Mouse (Mus musculus) erythroblast, adult 5-6 weeks (primary cell): ENCODE measurements around the gene Adam19. TPM values are rescaled to one million over a fixed set of nuclear protein-coding genes. Genes with fewer than 3 reads are reported as not detected.
A peak's percentile ranks its signal among the peaks of the same experiment; 100 is the strongest.

Experiments
- ATAC-seq: replicated peaks from 2 replicates; pipeline ENCODE4 v1.8.0; 2016; ENCODE audit warnings: moderate number of reproducible peaks, mild to moderate bottlenecking, moderate TSS enrichment, inconsistent platforms; ENCODE audit not compliant: poor library complexity, low FRiP score, severe bottlenecking
- total RNA-seq, 2 experiments: library from RNA; stranded (forward) in 1 of 2; stranded (reverse) in 1 of 2; fragments of 150-400 nt in 1 of 2; fragments of 200-764, 138-1000 nt in 1 of 2; gene quantifications; 2 replicates each; pipeline versions ENCODE4 v1.2.3 to v1.2.4; 2015 to 2017; ENCODE audit warnings: low replicate concordance in 2 of 2

The Adam19 gene
- total RNA-seq, 2 experiments from 2014 or later = 4.6 to 6.2 TPM

DNA sequence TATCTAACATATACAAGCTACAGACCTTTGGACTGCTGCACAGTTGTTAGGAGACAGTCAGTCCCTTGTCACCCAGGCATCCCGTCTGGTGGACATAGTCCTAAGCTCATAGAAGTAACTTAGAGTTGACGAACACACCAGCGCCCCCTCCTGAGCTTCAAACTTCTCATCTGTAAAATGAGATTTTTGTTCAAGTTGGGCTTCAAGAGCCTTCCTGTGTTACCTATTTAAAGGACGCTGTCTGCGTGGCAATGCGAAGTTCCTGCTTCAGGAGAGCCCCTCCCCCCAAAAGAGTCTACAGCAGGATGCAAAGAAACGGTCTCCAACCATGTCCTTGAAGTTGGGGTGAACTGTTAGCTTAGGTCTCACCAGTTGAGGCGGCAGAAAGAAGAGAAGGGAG, 15.0 kb downstream of the Adam19 start:
- ATAC-seq = no peak

DNA sequence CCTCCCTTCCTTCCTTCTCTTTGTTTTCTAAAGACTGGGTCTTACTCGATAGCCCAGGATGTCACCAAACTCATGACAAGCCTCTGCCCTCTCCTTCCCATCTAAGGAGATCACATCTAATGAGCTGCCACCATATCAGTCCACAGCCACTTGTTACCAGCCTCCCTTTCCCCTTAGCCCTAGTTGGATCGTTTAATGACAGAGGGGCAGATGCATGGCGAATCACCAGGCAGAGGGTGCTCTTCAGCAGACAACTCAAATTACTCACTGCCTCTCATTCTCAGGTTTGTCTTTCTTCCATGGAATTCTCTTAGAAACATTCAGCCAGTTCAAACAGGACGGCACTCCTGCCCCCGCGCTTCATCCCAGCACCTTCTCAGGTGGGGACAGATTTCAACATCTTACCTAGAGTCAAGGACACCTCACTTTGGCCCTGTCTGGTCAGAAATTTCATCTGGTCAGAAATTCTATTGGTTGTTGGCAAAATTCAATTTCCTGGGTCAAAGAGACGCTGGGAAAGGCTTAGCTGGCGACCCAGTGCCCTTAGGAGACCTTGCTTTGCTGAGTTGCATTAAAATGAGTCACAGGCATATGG, 16.8 kb downstream of the Adam19 start:
- ATAC-seq = no peak

DNA sequence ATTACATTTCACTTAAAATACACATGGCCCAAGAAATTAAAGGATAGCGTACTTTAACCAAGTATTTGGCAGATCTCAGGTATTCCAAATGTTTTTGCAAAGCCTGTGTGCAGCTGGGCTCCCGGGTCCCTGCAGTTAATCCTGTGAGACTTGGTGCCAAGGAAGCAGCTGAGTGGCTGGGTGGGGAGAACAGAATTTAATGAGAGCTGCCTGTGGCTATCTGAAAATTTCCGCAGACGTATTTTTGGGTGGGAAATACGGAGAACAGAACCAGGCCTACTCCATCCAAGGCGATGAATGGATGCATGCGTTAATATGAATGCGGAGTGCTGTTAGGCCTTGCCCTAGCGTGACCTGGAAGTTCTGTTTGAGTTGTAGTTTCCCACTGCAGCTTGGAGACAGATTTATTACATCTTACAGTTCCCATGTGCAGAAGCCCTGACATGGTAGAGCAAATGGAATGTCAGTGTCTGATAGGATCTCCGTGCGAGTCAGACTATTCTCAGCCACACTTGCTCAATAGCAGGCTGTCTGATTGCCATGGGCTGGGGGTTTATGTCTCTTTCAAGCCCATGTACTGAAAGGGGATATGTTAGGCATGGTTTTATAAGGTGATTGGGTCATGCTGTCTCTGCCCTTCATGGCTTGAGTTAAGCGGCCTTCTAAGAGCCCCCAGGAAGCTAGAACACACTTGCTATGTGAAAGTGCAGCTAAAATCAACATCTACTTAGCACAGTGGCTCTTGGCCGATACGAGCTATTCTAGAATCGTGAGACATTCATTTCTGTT, 17.5 kb downstream of the Adam19 start:
- no peak for ATAC-seq

DNA sequence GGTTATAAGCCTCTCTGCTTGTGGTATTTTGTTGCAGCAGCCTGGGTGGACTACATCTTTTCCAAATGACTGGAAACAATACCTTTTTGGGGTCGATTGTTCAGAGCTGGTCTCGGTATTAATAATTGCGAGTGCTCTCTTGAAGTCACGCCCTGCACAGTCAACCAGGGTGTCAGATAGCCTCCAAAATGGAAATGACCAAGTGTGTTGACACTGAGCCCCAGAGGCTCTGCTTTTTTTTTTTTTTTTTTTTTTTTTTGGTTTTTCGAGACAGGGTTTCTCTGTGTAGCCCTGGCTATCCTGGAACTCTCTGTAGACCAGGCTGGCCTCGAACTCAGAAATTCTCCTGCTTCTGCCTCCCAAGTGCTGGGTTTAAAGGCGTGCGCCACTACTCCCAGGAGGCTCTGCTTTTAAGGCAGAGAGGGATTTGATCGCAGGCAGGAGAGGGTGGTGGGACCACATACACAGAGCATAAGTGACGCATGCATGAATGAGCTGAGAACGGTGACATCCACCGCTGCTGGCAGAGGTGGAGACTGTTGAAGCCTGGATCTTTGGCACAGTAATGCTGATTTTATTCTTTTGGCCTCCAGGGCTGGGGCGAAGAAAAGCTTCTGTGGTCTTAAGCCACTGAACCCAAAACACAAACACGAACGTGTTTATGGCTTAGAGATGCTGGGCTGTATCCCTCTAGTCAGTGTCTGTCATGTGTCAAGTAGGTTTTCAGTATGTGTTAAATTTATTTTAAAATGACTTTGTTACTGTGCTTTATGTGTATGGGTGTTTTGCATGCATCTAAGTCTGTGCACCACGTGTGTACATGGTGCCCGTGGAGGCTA, 18.3 kb downstream of the Adam19 start:
- ATAC-seq = no peak

DNA sequence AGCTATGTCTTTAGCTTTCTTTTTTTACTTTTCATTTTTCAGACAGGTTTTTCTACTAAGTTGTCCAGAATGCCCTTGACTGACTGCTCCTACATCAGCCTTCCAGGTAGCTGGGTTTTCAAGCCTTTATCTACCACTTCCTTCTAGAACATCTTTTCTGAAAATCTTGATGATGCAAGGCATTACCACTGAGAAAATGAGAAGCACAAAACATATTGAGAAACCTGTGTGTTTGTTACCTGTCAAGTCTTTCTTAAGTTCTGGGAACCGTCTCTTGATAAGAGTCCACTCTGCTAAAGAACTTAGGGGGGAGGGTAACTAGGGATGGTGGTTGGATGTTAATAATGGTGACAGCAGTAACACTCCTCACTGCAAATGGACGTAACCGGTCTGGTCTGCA, 19.7 kb downstream of the Adam19 start:
- no peak for ATAC-seq

DNA sequence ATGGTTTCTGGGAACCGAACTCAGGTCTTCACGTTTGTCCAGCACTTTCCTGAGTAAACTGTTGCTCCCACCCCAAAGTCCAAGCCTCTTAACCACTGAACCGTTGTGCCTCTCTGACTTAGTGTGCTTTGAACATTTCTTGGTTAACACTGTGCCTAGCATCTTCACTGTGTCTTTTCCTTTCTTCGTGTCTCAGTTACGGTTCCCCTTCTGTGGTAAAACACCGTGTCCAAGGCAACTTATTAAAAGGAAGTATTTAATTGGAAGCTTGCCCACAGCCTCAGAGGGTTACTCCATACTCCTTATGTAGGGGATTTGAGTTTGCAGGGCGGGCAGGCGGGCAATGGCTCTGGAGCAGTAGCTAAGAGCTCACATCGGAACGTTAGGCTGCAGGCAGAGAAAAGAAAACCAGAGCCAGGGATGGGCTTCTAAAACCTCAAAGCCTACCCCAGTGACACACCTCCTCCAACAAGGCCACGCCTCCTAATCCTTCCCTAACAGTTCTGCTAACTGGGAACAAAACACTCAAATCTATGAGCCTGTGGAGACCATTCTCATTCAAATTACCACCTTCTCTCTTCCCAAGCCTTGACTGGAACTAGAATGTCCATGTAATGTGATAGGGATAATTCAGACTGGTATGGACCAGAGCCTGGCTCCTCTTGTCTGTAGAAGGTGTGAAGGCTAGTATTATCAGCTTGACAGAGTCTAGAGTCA, 20.8 kb downstream of the Adam19 start:
- no peak for ATAC-seq

DNA sequence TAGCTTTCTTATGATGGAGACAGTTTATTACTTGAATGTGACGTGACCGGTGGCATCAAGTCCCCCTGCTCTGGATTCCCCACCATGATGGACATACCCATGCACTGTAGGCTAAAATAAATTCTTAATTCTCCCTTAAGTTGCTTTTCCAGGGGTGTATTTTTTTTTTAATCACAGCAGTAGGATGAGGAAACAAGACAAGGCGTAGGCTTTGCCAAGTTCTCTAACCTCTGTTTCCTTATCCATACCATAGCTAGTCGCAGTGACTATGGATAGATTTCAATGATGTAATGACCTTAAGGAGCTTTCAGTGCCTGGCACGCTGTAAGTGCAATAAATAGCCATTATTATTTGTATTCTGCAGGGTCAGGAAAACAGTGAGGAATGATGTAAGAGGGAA, 21.5 kb downstream of the Adam19 start:
- no peak; the same call in 1 of the 2 replicates for ATAC-seq

DNA sequence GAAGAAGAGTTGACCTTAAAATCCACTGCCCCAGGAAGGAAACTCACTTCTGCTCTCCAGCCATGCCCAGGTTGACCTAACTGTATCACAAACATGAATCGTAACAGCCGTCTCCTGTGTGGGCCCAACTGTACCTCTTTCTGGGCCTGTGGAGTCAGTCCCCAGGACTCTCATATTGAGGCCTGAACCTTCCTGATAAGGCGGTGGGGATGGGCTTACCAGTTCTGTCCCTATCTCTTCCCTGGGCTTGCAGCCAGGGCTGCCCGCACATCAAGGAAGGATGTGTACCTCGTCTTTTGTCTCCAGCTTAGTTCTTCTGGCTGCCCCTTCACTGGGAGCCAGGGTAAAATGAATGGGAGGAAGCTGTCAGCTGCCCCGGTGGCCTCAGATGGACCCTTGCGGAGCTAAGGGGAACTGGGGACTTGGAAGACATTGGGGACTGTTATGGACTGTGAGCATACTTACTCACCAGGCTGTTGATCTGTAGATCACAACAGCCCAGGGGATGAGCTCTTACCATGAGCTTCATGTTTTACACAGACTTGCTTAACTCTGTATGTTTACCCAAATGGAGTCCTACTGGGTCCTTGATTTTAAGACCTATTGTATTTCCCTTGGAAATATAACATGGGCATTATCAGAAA, 22.1 kb downstream of the Adam19 start:
- peak; percentile 98 for ATAC-seq

DNA sequence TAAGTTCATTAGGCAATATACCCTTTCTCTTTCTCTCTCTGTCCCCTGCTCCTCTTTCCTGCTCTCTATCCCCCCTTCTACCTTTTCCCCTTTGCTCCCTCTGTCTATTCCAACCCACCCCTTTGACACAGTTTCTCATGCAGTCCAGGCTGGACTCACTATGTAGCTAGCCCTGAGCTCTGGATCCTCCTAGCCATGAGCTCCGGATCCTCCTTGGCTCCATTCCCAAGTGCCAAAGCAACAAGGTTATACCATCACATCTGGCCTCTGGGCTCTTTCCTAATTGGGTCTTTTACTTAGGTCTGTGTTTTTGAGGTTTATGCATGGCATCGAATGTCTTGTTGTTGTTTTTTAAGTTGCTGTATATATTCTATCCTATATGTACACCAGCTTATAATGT, 25.3 kb downstream of the Adam19 start:
- no peak for ATAC-seq

DNA sequence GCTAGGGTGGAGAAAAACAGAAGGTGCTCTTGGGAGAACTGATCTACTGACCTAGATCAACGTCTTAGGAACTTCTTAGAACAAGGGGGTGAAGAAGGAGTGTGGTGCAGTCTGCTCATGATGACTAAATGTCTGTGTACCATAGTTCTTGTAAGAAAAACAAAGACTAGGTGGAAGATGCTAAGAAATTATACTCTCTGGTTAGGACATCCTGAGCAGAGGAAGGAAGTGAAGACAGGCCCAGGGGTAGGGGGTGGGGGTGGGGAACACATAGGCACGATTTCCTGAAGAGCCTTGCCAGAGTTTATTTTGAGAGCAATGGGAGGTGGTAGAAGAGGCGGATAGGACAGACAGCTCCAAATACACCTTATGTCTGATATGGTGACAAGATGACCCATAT, 27.6 kb downstream of the Adam19 start:
- no peak for ATAC-seq

DNA sequence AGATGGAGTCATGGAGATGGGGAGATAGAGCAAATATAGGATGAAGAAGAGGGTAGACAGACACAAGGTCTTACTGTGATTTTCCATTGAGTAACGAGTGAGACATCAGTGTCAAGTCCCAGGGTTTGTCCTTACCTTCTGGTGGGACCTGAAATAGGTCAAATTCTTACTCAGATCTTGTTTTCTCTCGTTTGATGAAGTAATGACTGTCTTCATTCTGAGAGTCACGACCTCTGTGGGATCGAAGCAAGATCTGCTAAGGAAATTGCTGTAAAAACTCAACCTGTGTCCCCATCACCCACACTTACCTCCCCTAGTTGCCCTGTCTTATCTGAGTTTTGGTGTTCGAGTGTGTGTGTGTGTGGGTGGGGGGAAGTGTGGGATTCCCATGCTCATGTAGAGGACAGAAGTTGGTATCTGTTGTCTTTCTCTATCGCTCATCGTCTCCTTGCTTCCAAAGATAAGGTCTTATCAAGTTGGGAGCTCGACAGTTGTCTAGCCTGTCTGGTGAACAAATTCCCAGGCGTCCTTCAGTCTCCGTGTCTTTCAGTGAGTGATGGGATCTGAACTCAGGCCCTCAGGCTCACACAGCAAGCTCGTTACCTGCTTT, 28.1 kb downstream of the Adam19 start:
- no peak for ATAC-seq

DNA sequence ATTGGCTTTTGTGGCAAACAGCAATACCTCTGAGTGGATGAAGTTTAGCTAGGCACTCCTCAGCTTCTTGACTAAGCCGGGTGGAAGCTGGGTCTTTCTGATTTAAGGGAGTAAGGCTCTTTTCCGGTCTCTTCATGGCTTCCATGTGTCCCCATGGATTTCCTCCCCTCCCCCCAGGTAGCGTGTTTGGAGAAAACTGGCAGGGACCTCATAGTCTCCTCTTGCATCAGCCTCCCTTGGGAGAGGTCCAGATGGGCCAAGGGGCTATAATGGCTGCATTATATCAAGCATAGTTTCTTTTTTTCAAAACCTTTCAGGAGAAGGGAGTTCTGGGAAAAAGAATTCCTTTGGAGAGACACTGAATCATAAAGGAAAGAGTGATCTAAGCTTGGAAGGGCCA, 28.8 kb downstream of the Adam19 start:
- no peak for ATAC-seq

DNA sequence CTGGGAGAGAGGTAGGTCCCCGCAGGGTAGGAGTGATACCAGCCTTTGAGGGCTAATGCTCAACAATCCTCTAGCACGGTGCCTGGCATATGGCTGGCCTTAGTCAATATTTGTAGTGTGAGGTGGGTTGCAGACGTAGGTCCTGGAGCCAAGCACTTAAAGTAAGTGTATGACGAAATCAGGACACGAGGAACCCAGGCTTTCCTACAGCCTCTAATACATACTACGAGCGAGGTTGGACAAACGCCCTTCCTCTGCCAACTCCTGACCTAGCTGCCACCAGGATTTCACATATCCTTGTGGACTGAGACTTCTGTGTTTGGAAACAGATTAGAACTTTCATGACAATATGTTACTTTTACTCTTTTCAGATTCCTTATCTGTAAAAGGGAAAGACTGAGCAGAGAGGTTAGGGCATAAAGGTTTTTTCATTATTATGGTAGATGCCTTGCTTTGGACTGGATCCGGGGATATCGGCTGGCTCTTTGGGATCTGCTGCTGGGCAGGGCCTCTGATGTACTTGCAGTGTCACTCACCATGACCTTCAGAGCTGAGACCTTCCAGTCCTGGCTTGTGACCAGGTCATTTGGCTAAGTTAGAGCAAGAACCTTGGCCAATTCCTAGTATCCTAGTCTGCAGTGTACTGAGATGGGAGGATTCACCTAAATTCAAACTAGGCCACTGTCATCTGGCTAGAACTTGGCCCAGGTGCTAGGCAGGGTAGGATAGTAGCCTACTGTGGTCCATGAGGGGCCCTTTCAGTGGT, 29.8 kb downstream of the Adam19 start:
- ATAC-seq = no peak

DNA sequence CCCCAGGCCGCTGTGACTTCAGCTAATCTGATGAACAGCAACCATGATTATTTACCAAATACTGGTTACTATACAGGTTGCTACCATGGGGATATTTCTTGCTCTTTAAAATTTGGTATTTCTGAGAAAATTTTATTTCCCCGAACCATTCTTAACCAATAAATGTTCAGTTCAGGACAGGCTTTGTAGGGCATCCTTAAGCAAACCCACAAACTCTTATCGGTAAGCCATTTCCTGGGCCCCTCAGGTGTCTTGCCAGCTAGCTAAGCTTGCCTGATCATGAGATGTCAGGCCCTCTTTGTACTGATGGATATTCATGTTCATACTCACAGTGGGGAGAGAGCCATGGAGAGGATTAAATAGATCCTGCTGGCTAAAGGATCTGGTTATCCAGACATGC, 30.7 kb downstream of the Adam19 start:
- ATAC-seq = no peak

DNA sequence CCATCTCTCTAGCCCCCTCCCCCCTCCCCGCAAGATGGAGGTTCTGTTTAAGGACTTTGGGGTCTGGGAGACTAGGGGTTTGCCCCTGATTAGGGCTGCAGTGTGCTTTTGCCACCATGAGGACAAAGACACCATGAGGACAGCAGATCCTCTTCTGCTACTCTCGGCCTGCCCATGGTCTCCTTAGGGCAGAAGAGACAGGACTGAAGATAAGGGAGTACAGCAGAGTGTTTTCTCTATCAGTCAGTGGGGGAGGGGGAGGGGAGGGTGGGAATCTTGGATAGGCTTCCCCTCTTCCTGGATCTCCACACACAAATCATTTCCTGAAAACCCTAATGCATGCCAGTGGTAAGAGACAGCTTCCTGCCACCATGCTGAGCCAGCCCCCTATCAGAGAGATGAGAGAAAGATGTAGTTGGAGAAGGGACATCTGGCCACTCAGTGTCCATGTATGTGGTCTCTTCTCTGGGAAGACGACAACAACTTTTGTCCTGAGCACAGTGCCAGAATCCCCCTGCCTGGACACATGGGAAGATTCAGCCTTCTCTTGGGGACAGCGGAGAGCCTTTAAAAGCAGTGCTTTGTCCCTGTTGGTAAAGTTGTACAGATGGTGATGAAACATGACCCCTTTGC, 33.4 kb downstream of the Adam19 start:
- no peak for ATAC-seq

DNA sequence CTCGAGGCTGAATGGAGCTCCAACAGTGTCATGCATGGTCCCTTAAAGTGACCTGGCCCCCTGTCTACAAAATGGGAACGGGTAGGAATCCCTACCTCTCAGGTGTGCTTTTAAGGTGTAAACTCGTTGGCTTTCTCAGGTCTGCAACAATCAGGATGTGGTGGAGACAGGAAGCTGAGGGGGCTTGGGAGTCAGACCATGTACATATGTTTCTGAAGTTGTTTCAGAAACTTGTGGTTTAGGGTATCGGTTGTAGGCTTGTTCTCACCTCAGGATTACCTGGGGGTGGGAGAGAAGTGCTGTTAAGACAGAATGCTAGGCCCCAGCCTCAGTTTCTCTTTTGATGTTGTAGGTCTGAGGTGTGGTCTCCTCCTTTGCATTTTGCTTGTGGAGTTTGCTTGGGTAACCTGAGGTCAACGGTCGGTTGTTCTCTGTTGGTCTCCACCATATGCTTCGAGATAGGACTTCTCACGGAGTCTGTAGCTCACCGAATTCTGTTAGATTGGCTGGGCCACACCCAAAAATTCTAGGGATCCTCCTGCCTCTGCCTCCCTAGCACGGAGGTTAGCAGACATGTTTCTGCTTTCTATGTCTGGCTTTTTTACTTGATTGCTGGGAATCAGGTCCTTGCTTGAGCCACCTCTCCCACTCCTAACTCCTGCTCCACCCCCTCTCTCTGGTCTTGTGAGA, 34.4 kb downstream of the Adam19 start:
- ATAC-seq = peak; percentile 70

DNA sequence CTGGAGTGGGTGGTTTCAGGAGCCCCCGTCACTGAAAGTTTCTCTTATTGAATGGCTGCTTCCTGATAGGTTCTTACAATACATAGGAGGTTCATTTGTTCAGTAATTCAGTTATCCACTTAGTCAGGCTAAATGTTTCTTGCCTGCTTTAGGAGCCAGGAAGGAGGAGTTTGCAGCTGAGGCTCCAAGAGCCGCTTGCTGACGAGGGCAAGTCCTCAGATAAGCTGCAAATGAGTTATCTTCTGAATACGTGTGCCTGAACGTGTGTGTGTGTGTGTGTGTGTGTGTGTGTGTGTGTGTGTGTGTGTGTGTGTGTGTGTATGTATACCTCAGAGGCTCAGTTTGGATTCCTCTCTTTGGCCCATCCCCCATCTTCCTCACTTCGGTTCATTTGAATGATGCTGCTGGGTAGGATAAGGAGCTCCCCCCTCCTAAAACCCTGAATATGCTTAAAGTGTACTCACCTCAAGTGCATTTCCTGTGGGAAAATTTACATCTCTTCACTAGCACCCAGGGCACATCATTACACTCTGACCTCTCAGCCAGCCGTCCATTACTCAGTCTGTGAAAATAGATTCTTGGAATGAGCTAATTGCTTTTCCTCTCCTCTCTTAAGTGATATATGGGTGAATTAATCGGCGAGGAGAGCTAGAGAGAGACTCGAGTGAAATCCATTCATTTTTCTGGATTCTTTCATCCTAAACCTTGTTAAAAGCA, 35.3 kb downstream of the Adam19 start:
- peak; percentile 92 for ATAC-seq
